Comparison of ENCODE assay signal across 8 mouse cellular contexts in genomic region chr2:152368532-152369140, GRCm38 (mm10). TPM values are rescaled to one million over a fixed set of nuclear protein-coding genes. Genes with fewer than 3 reads are reported as not detected.
DNase-seq lines count a peak whose midpoint lies in the region; ATAC-seq and TF ChIP-seq lines count a peak whose summit lies in the region.

No protein-coding gene starts in this region.

- no peak overlapping the region for H3K27ac ChIP-seq in limb, embryonic 10.5 days
- no peak overlapping the region for H3K27ac ChIP-seq in midbrain, postnatal 0 days (ENCODE audit: low read depth, low read length)

- H3K36me3 ChIP-seq in limb, embryonic 10.5 days = no peaks in the 10 kb centered on the region
- H3K36me3 ChIP-seq in midbrain, postnatal 0 days (ENCODE audit: insufficient read depth, low read length) = no peaks in the 10 kb centered on the region; the same call in 1 of the 2 replicates

- ATAC-seq in midbrain, postnatal 0 days (ENCODE audit: low FRiP score) = no peak

- intact Hi-C loops in heart, postnatal 10 days (cut with DNase I) = loop anchor here (2.0 to 5.0 kb wide), 4 partner anchors 76 to 340 kb away; partner anchors contain the start of gene Tbc1d20

- no peaks in the 10 kb centered on the region; the same call in 1 of the 2 replicates for H3K27me3 ChIP-seq in limb, embryonic 10.5 days (ENCODE audit: low read depth, poor library complexity, severe bottlenecking)
- H3K27me3 ChIP-seq in midbrain, postnatal 0 days (ENCODE audit: insufficient read depth, low read length) = no peaks in the 10 kb centered on the region

- H3K4me2 ChIP-seq in midbrain, postnatal 0 days (ENCODE audit: low read depth, low read length, poor library complexity, severe bottlenecking) = 0 out of 2 replicates have a peak overlapping the region, but pooled peaks have one; percentile 20

- no peak overlapping the region for H3K9ac ChIP-seq in midbrain, postnatal 0 days (replicated peaks; ENCODE audit: low read length, poor library complexity, severe bottlenecking)

- peaks cover 14% of the 10 kb centered on the region; the same call in 1 of the 2 replicates for H3K4me1 ChIP-seq in limb, embryonic 10.5 days
- H3K4me1 ChIP-seq in midbrain, postnatal 0 days (ENCODE audit: insufficient read depth, low read length) = no peaks in the 10 kb centered on the region

- peak; percentile 64 to 68 for DNase-seq in layer of hippocampus, postnatal 10 days (ENCODE audit: low spot score in 2 of 2)
- no peak for DNase-seq in layer of hippocampus, adult 11-12 months (ENCODE audit: low spot score)
- DNase-seq in adrenal gland, adult 2 months = peak; percentile 44
- DNase-seq in embryo, embryonic 9.5 days (ENCODE audit: extremely low spot score) = peak; percentile 69
- peak; percentile 57 to 83 for DNase-seq in heart, postnatal 10 days
- peak; percentile 82 for DNase-seq in limb, embryonic 10.5 days (ENCODE audit: low spot score)
- DNase-seq in midbrain, postnatal 0 days (ENCODE audit: low spot score) = peak; percentile 79
- DNase-seq in testis, postnatal 14 days (ENCODE audit: low spot score) = peak; percentile 79

- TF ChIP-seq CTCF in midbrain, postnatal 0 days (IDR thresholded peaks at IDR 0.05) = peak; percentile 90

- H3K4me3 ChIP-seq in limb, embryonic 10.5 days = no peak overlapping the region
- no peak overlapping the region for H3K4me3 ChIP-seq in midbrain, postnatal 0 days (ENCODE audit: low read depth, low read length)

- 32% methylated on average over 14 of the region's 14 CpGs for WGBS in limb, embryonic 10.5 days
- 31% methylated on average over 14 of the region's 14 CpGs for WGBS in midbrain, postnatal 0 days

- no peaks in the 10 kb centered on the region for H3K9me3 ChIP-seq in limb, embryonic 10.5 days (replicated peaks)
- no peaks in the 10 kb centered on the region for H3K9me3 ChIP-seq in midbrain, postnatal 0 days (ENCODE audit: low read length)

RNA-seq across cellular contexts. Expression of gene Nrsn2, which starts 7.8 kb away (rescaled TPM):
- 10 to 100 TPM; 35.3 to 35.4 TPM for total RNA-seq in layer of hippocampus, postnatal 10 days (2021)
- total RNA-seq in adrenal gland, adult 2 months (2021) = 1 to 10 TPM; 3.9 to 5.0 TPM
- polyA plus RNA-seq in adrenal gland, adult 2 months (2012; rRNA removed) = 7.4 and 8.4 TPM in 2 replicates
- not detected for total RNA-seq in heart, postnatal 10 days (2021)
- 0.59 and 1.4 TPM in 2 replicates for polyA plus RNA-seq in limb, embryonic 10.5 days (2016; fragmentation: Nextera tagmentation; extraction: Ambion mirVana)
- 72.5 and 80.2 TPM in 2 replicates for total RNA-seq in midbrain, postnatal 0 days (2014; rRNA removed)
- 103 and 111 TPM in 2 replicates for polyA plus RNA-seq in midbrain, postnatal 0 days (2015; fragmentation: Nextera tagmentation; extraction: Ambion mirVana)

RNA-seq across cellular contexts. Expression of gene Trib3, which starts 24.8 kb away (rescaled TPM):
- total RNA-seq in layer of hippocampus, postnatal 10 days (2021) = under 1 TPM; 0.30 to 0.58 TPM
- 10 to 100 TPM in 1 of 2 experiments, 1 to 10 TPM in 1; 2.8 to 23.9 TPM for total RNA-seq in adrenal gland, adult 2 months (2021)
- polyA plus RNA-seq in adrenal gland, adult 2 months (2012; rRNA removed) = 5.8 and 6.9 TPM in 2 replicates
- total RNA-seq in heart, postnatal 10 days (2021) = 1 to 10 TPM; 3.2 to 3.9 TPM
- polyA plus RNA-seq in limb, embryonic 10.5 days (2016; fragmentation: Nextera tagmentation; extraction: Ambion mirVana) = 2.6 and 3.2 TPM in 2 replicates
- total RNA-seq in midbrain, postnatal 0 days (2014; rRNA removed) = 3.0 and 4.2 TPM in 2 replicates
- polyA plus RNA-seq in midbrain, postnatal 0 days (2015; fragmentation: Nextera tagmentation; extraction: Ambion mirVana) = 3.0 and 3.4 TPM in 2 replicates

RNA-seq across cellular contexts. Expression of gene Sox12, which starts 29.2 kb away (rescaled TPM):
- total RNA-seq in layer of hippocampus, postnatal 10 days (2021) = 10 to 100 TPM; 37.5 to 38.1 TPM
- 10 to 100 TPM in 1 of 2 experiments, 1 to 10 TPM in 1; 6.2 to 11.0 TPM for total RNA-seq in adrenal gland, adult 2 months (2021)
- 13.7 and 15.9 TPM in 2 replicates for polyA plus RNA-seq in adrenal gland, adult 2 months (2012; rRNA removed)
- 10 to 100 TPM; 26.3 to 37.8 TPM for total RNA-seq in heart, postnatal 10 days (2021)
- 9.9 and 11.8 TPM in 2 replicates for polyA plus RNA-seq in limb, embryonic 10.5 days (2016; fragmentation: Nextera tagmentation; extraction: Ambion mirVana)
- total RNA-seq in midbrain, postnatal 0 days (2014; rRNA removed) = 45.3 and 55.7 TPM in 2 replicates
- 9.4 and 10.8 TPM in 2 replicates for polyA plus RNA-seq in midbrain, postnatal 0 days (2015; fragmentation: Nextera tagmentation; extraction: Ambion mirVana)

RNA-seq across cellular contexts. Expression of gene Rbck1, which starts 36.2 kb away (rescaled TPM):
- 100 to 1,000 TPM; 101 to 102 TPM for total RNA-seq in layer of hippocampus, postnatal 10 days (2021)
- total RNA-seq in adrenal gland, adult 2 months (2021) = 100 to 1,000 TPM; 103 to 107 TPM
- polyA plus RNA-seq in adrenal gland, adult 2 months (2012; rRNA removed) = 328 and 381 TPM in 2 replicates
- 10 to 100 TPM; 72.5 to 76.8 TPM for total RNA-seq in heart, postnatal 10 days (2021)
- 85.8 and 92.6 TPM in 2 replicates for polyA plus RNA-seq in limb, embryonic 10.5 days (2016; fragmentation: Nextera tagmentation; extraction: Ambion mirVana)
- 117 and 118 TPM in 2 replicates for total RNA-seq in midbrain, postnatal 0 days (2014; rRNA removed)
- polyA plus RNA-seq in midbrain, postnatal 0 days (2015; fragmentation: Nextera tagmentation; extraction: Ambion mirVana) = 90.5 and 92.0 TPM in 2 replicates

RNA-seq across cellular contexts. Expression of gene Zcchc3, which starts 46.2 kb away (rescaled TPM):
- 10 to 100 TPM in 1 of 2 experiments, 1 to 10 TPM in 1; 9.9 to 12.1 TPM for total RNA-seq in layer of hippocampus, postnatal 10 days (2021)
- total RNA-seq in adrenal gland, adult 2 months (2021) = 1 to 10 TPM; 5.4 to 7.8 TPM
- polyA plus RNA-seq in adrenal gland, adult 2 months (2012; rRNA removed) = 3.3 and 3.7 TPM in 2 replicates
- total RNA-seq in heart, postnatal 10 days (2021) = 10 to 100 TPM; 18.0 to 18.1 TPM
- 64.9 and 67.2 TPM in 2 replicates for polyA plus RNA-seq in limb, embryonic 10.5 days (2016; fragmentation: Nextera tagmentation; extraction: Ambion mirVana)
- total RNA-seq in midbrain, postnatal 0 days (2014; rRNA removed) = 15.1 and 15.2 TPM in 2 replicates
- 13.9 and 16.6 TPM in 2 replicates for polyA plus RNA-seq in midbrain, postnatal 0 days (2015; fragmentation: Nextera tagmentation; extraction: Ambion mirVana)

Comparison
In these comparisons a context has a peak if more than half of its experiments do, and no peak if none do; other contexts are left out.
1. RNA of gene Nrsn2, which starts 7.8 kb away (total RNA-seq): 72.5 to 80.2 TPM in midbrain, postnatal 0 days and 35.3 to 35.4 TPM in layer of hippocampus, postnatal 10 days; 3.9 to 5.0 TPM in adrenal gland, adult 2 months and not detected in heart, postnatal 10 days; every median in the first group is over 4 times any median in the second.